Mouse (Mus musculus) gonadal fat pad, adult 2 months (tissue): Measurements from ENCODE around the gene Notch4. TPM values are rescaled to one million over a fixed set of nuclear protein-coding genes. Genes with fewer than 3 reads are reported as not detected.
"Not testable (repeated sequence)": the region's sequence is repeated elsewhere in the genome, so short reads cannot be mapped to it uniquely, and the experiment has no call there.

ENCODE experiments used
- DNase-seq: peaks from one replicate; pipeline ENCODE4 v3.0.0-alpha.2; 2012; ENCODE audit warnings: low read depth
- polyA plus RNA-seq: library from polyadenylated mRNA; depleted of rRNA; stranded (reverse); fragments of >200 nt; gene quantifications from 2 replicates; pipeline ENCODE4 v1.2.3, GENCODE M21; 2012; rRNA removed

Gene Notch4
- polyA plus RNA-seq, result 18.2 and 28.9 TPM in 2 replicates

DNA sequence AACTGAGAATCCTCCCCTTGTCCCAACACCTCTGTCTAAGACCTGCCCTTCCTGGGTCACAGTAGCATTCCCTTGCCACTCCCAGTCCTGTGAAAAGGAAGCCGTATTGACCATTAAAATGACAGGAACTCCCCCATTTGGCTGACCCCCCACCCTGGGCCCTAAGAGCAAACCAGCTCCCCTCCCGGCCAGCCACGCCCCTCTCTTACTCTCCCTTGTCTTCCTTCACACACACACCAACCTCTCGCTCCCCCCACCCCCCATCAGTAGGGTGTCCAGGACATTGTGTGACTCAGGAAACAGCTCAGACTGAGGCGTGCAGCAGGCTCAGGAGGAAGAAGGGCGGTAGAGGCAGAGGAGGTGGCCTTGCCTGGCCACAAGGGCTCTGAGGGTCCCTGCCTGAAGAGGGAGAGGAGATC lies at the start of gene Notch4:
Gene Notch4 (plus strand): TSS at position 266 of the 419 bp plus-strand sequence.
- no peak for DNase-seq

DNA sequence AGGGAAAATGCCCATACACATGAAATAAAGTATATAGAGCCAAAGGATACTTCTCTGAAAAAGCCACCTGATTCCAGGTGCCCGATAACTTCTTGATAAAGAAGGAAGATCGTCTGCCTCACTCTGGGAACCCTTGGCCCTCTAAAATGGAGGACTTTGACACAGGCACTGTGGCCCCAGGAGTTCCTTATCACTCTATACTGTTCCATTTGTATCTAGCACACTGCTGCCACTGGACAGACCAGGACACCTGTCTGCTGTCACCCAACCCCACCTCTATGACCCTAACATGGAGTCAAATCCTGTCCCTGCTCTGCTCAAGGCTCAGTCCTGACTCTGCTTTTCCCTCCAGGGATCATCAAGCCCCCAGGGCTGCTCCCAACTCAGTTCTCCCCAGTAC lies 47.6 kb upstream of the Notch4 start:
- DNase-seq, result no peak

DNA sequence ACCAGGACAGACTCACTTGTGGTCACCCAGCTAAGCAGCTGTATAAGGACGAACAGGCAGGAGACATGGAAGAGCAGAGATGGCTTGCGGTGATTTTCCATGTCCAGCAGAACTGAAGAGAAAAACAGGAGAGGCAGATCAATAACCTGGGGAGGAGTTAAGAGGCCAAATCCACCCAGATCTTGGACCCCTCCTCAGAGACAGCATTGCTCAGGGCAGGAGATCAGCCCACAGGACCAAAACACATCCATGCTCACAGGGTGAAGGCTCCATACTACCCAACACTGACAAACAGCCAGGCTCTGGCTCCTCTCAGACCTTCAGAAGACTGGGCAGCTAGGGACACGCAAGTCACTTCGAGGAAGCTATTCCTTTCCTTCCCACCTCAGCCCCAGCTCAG lies 46.8 kb upstream of the Notch4 start, which contains the start of gene Btnl6:
Gene Btnl6 (minus strand): TSS at position 101 of the 400 bp plus-strand sequence.
- DNase-seq, result no peak

DNA sequence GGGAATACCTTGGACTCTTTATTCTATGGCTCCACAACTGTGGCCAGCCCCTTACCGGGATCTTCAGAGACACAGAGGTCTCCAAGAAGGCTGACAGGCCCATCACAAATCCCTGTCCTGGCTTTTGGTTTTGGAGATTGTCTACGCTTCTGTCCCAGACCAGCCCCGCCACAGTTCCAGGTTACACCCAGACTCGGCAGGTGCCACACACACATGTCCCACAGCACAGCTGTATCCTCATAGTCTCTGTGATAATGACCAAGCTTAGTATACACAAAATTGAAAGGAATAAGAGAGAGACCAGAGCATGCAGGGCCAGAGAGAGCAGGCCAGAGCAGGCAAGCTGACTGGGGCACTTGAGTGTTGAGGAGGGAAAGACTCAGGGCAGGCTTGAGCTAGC lies 46.3 kb upstream of the Notch4 start:
- no peak for DNase-seq

DNA sequence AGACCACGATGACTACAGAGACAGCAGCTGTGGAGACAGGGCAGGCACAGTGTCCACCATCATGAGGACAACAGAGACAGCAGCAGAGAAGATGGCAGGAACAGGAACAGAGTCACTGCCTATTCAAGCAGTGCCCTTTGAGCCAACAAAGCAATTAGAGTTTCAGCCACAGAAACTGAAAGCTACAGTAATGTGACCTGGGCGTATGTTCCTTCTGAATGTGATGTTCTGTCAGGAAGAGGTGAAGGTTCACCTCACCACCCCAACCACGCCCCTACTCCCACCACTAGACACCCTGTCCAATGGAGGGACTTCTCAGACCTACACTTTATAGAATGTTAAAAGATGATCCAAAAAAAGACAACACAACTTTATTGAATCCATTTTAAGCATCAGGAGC lies 45.5 kb upstream of the Notch4 start:
- not testable (repeated sequence) for DNase-seq

DNA sequence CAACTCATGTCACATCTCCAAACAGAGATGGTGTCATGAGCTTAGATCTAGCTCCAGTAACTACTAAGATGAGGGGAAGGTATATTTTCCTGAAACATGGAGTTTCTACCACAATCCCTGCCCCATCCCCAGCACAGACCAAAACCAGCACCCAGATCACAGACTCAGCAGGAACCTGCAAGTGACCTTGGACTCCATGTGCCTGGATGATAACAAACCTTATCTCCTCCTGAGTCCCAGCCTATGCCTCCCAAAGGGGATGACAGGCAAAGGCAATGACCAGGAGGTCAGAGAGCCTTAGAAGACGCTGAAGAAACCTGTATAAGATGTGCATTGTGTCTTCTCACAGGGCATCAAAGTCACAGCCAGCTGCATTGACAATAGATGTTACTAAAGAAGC lies 45.1 kb upstream of the Notch4 start:
- no peak for DNase-seq

DNA sequence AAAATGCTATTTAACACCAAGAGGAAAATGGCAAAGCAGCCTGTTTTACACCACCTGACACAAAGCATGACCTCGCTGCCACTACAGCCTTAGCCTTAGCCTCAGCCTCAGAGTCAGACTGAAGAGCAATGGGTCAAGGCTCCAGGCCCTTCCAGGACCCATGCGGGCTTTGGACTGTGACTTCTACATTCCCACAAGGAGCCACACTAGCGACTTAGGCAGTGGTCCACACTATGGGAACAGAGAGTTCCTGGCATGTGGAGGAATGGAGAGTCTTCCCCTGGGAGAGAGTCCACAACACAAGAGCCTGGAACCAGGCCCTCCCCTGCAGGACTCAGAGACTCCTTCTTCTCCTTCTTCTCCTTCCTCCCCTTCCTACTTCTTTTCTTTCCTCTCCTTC lies 31.4 kb upstream of the Notch4 start:
- no peak for DNase-seq

DNA sequence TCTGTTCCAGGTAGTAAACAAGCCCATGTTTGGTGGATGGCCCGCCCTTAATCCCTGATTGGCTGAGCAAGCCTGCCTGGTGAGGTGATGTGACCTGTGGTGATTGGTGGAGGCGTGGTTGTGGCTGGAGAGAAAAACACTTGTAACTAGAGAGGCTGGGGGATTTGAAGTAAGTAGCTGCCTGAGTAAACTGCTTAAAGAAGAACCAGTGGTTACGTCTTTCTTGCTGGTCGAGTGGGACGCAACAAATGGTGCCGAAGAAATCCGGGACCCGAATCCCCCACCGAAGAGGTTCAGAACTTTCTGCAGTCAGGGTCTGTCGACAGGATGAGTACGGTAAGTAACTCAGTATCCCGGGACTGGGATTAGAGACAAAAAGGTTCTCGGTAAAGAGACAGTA lies 20.5 kb upstream of the Notch4 start:
- DNase-seq, result not testable (repeated sequence)

DNA sequence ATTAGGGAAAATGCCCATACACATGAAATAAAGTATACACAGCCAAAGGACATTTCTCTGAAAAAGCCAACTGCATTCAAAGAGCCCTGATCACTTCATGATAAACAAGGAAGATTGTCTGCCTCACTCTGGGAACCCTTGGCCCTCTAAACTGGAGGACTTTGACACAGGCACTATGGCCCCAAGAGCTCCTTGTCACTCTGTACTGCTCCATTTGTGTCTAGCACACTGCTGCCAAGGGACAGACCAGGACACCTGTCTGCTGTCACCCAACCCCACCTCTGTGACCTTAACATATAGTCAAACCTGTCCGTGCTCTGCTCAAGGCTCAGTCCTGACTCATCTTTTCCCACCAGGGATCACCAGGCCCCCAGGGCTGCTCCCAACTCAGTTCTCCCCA lies 17.3 kb upstream of the Notch4 start:
- no peak for DNase-seq

DNA sequence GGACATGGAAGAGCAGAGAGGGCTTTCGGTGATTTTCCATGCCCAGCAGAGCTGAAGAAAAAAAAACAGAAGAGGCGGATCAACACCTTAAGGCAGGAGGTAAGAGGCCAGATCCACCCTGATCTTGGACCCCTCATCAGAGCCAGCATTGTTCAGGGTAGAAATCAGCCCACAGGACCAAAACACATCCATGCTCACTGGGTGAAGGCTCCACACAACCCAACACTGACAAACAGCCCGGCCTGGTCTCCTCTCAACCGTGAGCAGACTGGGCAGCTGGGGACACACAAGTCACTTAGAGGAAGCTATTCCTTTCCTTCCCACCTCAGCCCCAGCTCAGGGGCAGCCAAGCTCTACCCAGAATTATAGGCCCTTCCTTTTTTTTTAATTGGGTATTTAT lies 16.5 kb upstream of the Notch4 start:
- DNase-seq, result no peak

DNA sequence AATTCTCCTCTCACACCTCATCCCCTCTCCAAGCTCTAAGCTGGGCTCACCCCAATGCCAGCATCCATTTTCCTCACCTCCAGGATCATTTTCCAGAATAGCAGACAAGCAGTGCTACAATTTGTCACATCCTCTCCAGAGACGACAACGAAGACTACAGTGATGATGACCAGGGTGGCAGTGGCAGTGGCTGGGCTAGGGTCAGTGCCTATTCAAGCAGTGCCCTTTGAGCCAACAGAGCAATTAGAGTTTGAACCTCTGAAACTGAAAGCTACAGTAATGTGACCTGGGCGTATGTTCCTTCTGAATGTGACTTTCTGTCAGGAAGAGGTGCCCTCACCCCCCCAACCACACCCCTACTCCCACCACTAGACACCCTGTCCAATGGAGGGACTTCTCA lies 14.9 kb upstream of the Notch4 start:
- DNase-seq, result no peak

DNA sequence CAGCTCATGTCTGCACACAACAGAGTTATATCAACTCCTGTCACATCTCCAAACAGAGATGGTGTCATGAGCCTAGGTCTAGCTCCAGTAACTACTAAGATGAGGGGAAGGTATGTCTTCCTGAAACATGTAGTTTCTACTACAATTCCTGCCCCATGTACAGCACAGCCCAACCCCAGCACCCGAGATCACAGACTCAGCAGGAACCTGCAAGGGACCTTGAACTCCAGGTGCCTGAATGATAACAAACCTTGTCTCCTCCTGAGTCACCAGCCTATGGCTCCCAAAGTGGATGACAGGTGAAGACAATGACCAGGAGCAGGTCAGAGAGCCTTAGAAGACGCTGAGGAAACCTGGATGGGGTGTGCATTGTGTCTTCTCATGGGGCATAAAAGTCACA lies 14.2 kb upstream of the Notch4 start:
- DNase-seq, result no peak

DNA sequence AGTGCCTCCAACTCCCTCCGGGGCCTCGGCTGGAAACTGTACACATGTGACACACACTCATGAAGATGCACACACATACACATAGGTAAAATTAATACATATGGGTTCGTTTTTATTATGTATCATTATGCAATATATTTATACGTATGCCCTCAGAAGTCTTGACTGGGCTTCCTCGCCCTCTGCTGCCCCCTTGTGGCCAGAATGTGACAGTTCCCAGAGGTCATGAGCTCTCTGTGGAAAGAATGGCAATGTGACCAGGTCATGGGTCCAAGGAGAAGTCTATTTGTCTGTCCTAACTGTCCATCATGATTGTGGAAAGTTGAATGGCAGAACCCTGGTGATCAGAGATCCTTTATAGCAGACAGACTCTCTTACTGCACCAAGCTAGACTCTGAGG lies 8.6 kb upstream of the Notch4 start:
- no peak for DNase-seq

DNA sequence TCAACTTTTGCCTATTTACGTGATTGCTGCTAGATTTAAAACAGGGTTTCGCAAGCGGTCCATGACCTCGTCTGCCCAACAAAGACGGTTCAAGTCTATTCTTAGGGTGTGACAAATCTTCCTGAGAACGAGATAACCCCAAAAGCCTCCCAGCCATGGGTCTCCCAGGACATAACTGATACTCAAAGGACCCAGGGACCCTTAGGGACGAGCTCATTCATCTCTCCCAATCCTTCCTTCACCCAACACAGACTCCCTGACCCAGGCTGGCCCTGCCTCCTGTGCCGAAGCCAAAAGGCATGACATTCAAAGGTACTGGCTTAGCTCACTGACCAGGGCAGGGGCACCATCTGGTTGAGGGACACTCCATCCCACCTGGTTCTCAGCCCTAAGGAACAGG lies 7.7 kb upstream of the Notch4 start:
- no peak for DNase-seq

DNA sequence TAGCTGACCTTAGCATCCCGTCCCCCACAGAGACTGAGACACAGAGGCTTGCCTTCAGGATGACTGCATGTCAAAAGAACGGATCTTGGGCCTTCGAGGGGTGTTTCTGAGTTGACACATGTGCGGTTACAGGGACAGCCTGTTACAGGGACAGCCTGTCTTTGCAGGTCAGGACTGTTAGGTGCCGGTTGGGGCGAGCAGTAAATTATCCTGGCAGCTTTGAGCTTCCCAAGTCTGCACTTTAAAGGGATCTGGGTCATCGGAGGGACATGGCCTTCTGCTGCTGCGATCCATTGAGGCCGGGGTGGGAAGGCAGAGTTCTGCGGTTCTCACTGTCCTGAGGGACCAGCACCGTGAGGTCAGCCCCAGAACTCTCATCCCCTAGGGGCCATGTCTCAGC lies 6.7 kb upstream of the Notch4 start:
- DNase-seq, result no peak

DNA sequence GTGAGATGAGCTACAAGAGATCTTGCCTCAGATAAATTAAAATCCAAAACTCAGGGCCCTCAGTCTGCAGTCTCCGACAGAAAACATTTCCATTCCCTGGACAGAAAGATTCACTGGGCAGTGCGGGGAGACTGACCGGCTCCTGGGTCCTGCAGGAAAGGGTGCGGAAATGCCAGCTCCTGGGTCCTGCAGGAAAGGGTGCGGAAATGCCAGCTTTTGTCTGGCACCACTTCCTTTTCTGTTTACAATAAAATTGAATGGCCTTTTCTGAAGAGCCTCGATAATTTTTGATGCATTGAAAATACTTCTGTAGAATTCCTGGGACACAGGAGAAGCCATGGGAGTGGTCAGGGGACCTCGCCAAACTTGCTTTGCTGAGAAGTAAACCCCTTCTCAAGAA lies 5.0 kb upstream of the Notch4 start:
- no peak for DNase-seq

DNA sequence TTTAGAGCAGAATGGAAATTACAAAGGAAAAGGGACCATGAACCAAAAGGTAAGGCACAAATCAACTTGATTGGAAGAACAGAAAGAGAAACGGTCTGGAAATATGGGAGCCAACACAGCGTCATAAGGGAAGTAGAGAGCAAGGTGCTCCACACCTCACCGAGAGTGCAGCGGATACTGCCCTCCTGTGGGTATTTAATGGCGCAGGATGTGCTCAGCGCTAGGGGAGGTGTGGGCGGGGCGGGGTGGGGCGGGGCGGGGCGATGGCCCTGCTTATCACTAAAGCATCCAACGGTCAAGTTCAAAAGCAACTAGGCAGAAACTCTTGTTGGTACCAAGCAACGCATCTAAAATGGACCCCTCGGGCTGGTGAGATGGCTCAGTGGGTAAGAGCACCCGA lies 4.2 kb upstream of the Notch4 start:
- no peak for DNase-seq

DNA sequence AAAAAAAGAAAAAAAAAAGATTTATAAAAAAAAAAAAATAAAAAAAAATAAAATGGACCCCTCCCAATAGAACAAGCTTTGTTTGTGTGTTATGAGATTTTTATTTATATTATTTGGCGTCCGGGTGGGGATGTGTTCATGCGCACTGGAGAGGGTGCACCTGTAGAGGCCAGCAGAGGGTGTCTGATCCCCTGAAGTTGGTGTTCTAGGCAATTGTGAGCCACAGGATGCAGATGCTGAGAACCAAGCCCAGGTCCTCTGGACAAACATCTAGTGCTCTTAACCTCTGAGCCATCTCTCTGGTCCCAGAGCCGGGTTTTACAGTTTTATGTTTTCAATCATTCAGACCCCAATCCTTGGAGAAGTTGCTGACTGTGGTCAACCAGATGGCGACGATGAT lies 3.6 kb upstream of the Notch4 start:
- no peak for DNase-seq

DNA sequence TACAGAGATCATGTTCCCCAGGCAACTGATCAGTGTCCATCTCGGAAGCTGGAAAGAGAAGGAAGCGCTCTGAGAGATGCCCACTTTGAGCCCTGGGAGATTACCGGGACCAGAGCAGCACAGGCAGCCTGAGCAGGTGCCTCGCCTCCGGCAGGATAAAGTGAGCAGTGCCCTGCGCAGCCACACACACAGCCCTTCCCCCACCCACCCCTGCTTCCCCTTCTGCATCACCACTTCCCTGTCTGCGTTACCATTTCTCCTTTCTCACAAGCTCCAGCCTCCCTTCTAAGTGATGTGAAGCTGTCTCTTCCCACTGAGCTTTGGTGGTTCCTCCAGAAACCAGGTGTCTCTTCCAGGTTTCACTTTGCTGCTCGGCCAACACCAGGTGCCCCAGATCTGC lies 2.9 kb upstream of the Notch4 start:
- DNase-seq, result no peak

DNA sequence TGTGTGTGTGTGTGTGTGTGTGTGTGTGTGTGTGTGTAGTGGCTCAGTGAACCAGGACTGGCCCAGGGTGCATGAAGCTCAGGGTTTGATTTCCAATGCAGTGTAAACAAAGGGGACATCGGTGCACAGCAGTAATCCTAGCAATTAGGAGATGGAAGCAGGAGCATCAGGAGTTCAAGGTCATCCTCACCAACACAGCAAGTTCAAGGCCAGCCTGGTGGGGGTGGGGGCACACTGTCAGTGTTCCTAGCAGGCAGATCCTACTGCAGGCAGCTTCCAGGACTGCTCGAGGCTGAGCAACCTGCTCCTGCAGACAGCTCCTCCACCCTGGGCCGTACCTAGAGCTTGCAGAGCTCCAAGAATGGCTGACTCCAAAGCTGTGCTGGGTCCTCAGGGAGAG lies 1.5 kb upstream of the Notch4 start:
- DNase-seq, result no peak

DNA sequence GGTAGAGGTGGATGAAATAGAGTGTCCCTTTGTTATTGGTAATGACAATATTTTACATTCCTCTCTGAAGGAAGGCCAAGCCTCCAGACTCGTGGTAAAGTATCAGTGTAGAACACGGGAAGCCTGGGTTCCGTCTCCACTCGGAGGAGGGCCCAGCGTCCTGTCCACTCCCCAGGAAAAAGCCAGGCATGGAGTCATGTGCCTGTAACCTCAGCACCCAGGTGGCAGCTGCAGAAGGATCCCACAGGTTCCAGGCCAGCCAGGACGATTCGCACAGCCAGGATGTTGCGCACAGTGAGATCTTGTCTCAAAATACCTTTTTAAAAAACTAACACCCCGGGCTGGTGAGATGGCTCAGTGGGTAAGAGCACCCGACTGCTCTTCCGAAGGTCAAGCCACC lies 714 bp upstream of the Notch4 start:
- DNase-seq, result no peak

DNA sequence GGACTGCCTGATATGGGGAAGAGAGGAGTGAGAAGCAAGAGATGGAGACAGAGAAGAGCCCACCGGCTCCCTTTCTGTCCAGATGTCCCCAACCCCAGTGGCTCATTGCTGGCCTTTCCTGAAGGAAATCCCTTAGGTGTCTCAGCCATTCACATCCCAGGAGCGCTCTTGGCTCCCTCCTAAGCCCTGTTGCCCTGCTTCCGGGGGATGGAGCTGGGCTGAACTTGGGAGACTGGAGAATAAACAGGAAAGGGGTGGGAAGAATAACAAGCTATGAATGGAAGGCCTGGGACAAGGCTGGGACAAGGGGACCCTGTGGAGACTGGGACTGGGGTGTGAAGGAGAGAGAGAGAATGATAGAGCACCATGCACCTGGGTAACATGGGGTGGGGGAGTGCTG lies 728 bp downstream of the Notch4 start:
- DNase-seq, result no peak

DNA sequence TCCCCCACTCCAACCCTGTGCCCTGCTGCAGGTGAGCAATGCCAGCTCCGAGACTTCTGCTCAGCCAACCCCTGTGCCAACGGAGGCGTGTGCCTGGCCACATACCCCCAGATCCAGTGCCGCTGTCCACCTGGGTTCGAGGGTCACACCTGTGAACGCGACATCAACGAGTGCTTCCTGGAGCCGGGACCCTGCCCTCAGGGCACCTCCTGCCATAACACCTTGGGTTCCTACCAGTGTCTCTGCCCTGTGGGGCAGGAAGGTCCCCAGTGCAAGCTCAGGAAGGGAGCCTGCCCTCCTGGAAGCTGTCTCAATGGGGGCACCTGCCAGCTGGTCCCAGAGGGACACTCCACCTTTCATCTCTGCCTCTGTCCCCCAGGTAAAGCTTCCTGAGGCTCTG lies 3.2 kb downstream of the Notch4 start:
- no peak for DNase-seq

DNA sequence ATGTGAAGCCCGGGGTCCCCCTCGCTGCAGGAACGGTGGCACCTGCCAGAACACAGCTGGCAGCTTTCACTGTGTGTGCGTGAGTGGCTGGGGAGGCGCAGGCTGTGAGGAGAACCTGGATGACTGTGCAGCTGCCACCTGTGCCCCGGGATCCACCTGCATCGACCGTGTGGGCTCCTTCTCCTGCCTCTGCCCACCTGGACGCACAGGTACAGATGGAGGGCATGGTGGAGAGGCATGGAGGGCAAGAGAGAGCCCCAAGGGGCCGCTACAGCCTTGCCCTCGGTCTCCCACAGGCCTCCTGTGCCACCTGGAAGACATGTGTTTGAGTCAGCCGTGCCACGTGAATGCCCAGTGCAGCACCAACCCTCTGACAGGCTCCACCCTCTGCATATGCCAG lies 4.4 kb downstream of the Notch4 start:
- DNase-seq, result no peak

DNA sequence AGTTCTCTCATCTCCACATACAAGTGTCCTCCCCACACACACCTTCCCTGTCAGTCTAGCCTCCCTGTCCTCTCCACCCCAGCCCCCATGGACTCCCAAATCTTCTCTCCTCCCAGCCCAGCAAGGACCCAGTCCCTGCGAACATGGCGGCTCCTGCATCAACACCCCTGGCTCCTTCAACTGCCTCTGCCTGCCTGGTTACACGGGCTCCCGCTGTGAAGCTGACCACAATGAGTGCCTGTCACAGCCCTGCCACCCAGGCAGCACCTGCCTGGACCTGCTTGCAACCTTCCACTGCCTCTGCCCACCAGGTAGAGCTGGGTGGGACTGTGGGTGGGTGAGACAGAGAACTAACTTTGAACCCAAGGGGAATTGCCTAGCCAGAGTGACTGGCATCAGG lies 5.9 kb downstream of the Notch4 start:
- no peak for DNase-seq
